8 mouse cellular contexts compared by ENCODE assay signal in the genomic region with DNA sequence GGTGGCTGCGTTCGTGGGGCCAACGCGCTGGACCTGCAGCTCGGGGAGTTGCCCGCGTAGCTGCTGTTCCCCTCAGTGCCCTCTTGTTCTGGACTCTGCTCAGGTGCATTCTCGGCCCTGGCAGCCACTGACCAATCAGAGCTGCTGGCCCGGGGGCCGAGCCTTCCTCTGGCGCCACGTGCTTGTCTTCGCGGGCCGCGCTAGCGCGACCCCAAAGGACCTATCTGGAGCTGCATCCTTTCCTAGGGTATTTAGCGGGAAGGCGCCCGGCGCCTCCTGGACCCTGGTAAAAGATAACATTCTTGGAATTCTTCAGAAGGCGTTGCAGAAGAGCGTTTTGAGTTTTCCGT. TPM values are rescaled to one million over a fixed set of nuclear protein-coding genes. Genes with fewer than 3 reads are reported as not detected.
A peak's percentile ranks its signal among the peaks of the same experiment; 100 is the strongest.
DNase-seq lines count a peak whose midpoint lies in the region; ATAC-seq and TF ChIP-seq lines count a peak whose summit lies in the region.

No protein-coding gene starts in this region.

- H3K27ac ChIP-seq in left cerebral cortex, adult 2 months, result peak overlapping the region; percentile 45; the same call in 1 of the 2 replicates
- H3K27ac ChIP-seq in hindbrain, embryonic 13.5 days, result peak overlapping the region; percentile 94
- H3K27ac ChIP-seq in limb, embryonic 11.5 days (replicated peaks; ENCODE audit: low read depth, low read length), result peak overlapping the region; percentile 75
- peak overlapping the region; percentile 78 for H3K27ac ChIP-seq in midbrain, embryonic 11.5 days (ENCODE audit: low read depth, low read length)
- H3K27ac ChIP-seq in testis, adult 2 months (ENCODE audit: control insufficient read depth, insufficient read depth, low read depth, low read length), result peak overlapping the region; percentile 43

- TF ChIP-seq POLR2A in testis, adult 2 months (IDR thresholded peaks at IDR 0.05; ENCODE audit: control insufficient read depth, low read depth, low read length), result no peak

- ATAC-seq in hindbrain, embryonic 13.5 days (ENCODE audit: low FRiP score), result peak; percentile 80
- ATAC-seq in limb, embryonic 11.5 days (ENCODE audit: insufficient number of reproducible peaks, low FRiP score, low TSS enrichment, low read depth), result peak; percentile 80
- ATAC-seq in midbrain, embryonic 11.5 days (ENCODE audit: low FRiP score), result peak; percentile 81; the same call in 1 of the 2 replicates

- no peaks in the 10 kb centered on the region for H3K36me3 ChIP-seq in hindbrain, embryonic 13.5 days
- H3K36me3 ChIP-seq in limb, embryonic 11.5 days (ENCODE audit: control insufficient read depth, insufficient read depth, low read length), result no peaks in the 10 kb centered on the region; the same call in 1 of the 2 replicates
- H3K36me3 ChIP-seq in midbrain, embryonic 11.5 days (ENCODE audit: control insufficient read depth, insufficient read depth, low read length), result no peaks in the 10 kb centered on the region
- H3K36me3 ChIP-seq in testis, adult 2 months (ENCODE audit: control insufficient read depth, insufficient read depth, low read length), result no peaks in the 10 kb centered on the region

- peak overlapping the region; percentile 91 for H3K9ac ChIP-seq in hindbrain, embryonic 13.5 days
- peak overlapping the region; percentile 83 for H3K9ac ChIP-seq in limb, embryonic 11.5 days (ENCODE audit: low read length)
- H3K9ac ChIP-seq in midbrain, embryonic 11.5 days (ENCODE audit: low read length), result peak overlapping the region; percentile 82

- intact Hi-C loops in left cerebral cortex, adult 2 months (cut with DNase I), result loop anchor here (2.0 to 5.0 kb wide), 3 partner anchors 24 to 690 kb away; no protein-coding TSS in a partner anchor

- peak; percentile 33 for TF ChIP-seq CTCF in left cerebral cortex, adult 2 months (IDR thresholded peaks at IDR 0.05)
- 0 out of 2 replicates have a peak, but pooled peaks have one; percentile 6 for TF ChIP-seq CTCF in testis, adult 2 months (IDR thresholded peaks at IDR 0.05; ENCODE audit: control insufficient read depth, insufficient read depth, insufficient replicate concordance, low read depth, low read length)

- peaks cover 15% of the 10 kb centered on the region for H3K4me1 ChIP-seq in hindbrain, embryonic 13.5 days (replicated peaks)
- 0 out of 2 replicates have a peak, but pooled peaks cover 5% of the 10 kb centered on the region for H3K4me1 ChIP-seq in limb, embryonic 11.5 days (ENCODE audit: control insufficient read depth, insufficient read depth, low read length)
- H3K4me1 ChIP-seq in midbrain, embryonic 11.5 days (ENCODE audit: control insufficient read depth, insufficient read depth, low read length), result peaks cover 4% of the 10 kb centered on the region; the same call in 1 of the 2 replicates
- peaks cover 4% of the 10 kb centered on the region; the same call in 1 of the 2 replicates for H3K4me1 ChIP-seq in testis, adult 2 months (ENCODE audit: control insufficient read depth, insufficient read depth, low read length)

- H3K9me3 ChIP-seq in hindbrain, embryonic 13.5 days, result no peaks in the 10 kb centered on the region
- no peaks in the 10 kb centered on the region for H3K9me3 ChIP-seq in limb, embryonic 11.5 days (ENCODE audit: control insufficient read depth, low read length)
- no peaks in the 10 kb centered on the region for H3K9me3 ChIP-seq in midbrain, embryonic 11.5 days (ENCODE audit: control insufficient read depth, low read length)

- H3K4me3 ChIP-seq in left cerebral cortex, adult 2 months, result peak overlapping the region; percentile 99
- H3K4me3 ChIP-seq in hindbrain, embryonic 13.5 days, result peak overlapping the region; percentile 90
- H3K4me3 ChIP-seq in limb, embryonic 11.5 days (ENCODE audit: low read depth, low read length), result peak overlapping the region; percentile 88
- peak overlapping the region; percentile 85 for H3K4me3 ChIP-seq in midbrain, embryonic 11.5 days (ENCODE audit: low read depth, low read length)
- H3K4me3 ChIP-seq in testis, adult 2 months (ENCODE audit: control insufficient read depth, low read depth, low read length), result peak overlapping the region; percentile 82

- peak in 1 of 2 experiments; percentile 65 for DNase-seq in left cerebral cortex, adult 2 months (ENCODE audit: extremely low spot score in 1 of 2, low spot score in 2 of 2)
- no peak for DNase-seq in left cerebral cortex, adult 11 months (ENCODE audit: low spot score)
- DNase-seq in cerebellum, adult 9-10 months, result peak; percentile 83
- peak; percentile 70 to 76 for DNase-seq in frontal cortex, postnatal 10 days (ENCODE audit: low spot score in 2 of 2)
- peak; percentile 83 for DNase-seq in limb, embryonic 11.5 days (ENCODE audit: low spot score)
- DNase-seq in midbrain, embryonic 11.5 days (ENCODE audit: low spot score, missing footprints), result peak; percentile 96

- peak overlapping the region; percentile 70 for H3K4me2 ChIP-seq in hindbrain, embryonic 13.5 days
- peak overlapping the region; percentile 87 for H3K4me2 ChIP-seq in limb, embryonic 11.5 days (ENCODE audit: low read depth, severe bottlenecking)
- H3K4me2 ChIP-seq in midbrain, embryonic 11.5 days, result peak overlapping the region; percentile 96

- H3K27me3 ChIP-seq in hindbrain, embryonic 13.5 days, result no peaks in the 10 kb centered on the region
- H3K27me3 ChIP-seq in limb, embryonic 11.5 days (ENCODE audit: control insufficient read depth, insufficient read depth, low read length), result no peaks in the 10 kb centered on the region
- no peaks in the 10 kb centered on the region for H3K27me3 ChIP-seq in midbrain, embryonic 11.5 days (ENCODE audit: control insufficient read depth, insufficient read depth, low read length)
- no peaks in the 10 kb centered on the region for H3K27me3 ChIP-seq in testis, adult 2 months (ENCODE audit: control insufficient read depth, insufficient read depth, low read length)

- under 1% methylated on average over 25 of the region's 25 CpGs for WGBS in hindbrain, embryonic 13.5 days
- under 1% methylated on average over 25 of the region's 25 CpGs for WGBS in limb, embryonic 11.5 days
- WGBS in midbrain, embryonic 11.5 days, result under 1% methylated on average over 25 of the region's 25 CpGs

RNA-seq across cellular contexts. Expression of gene Adk, which starts 0.4 kb away (rescaled TPM):
- total RNA-seq in left cerebral cortex, adult 2 months (2021), result 10 to 100 TPM; 59.5 to 69.6 TPM
- polyA plus RNA-seq in hindbrain, embryonic 13.5 days (2015; fragmentation: Nextera tagmentation; extraction: Ambion mirVana), result 42.2 and 42.3 TPM in 2 replicates
- polyA plus RNA-seq in limb, embryonic 11.5 days (2014; fragmentation: Nextera tagmentation; extraction: Ambion mirVana), result 146 and 149 TPM in 2 replicates
- 112 and 120 TPM in 2 replicates for polyA plus RNA-seq in midbrain, embryonic 11.5 days (2014; fragmentation: Nextera tagmentation; extraction: Ambion mirVana)
- 22.4 and 23.4 TPM in 2 replicates for polyA plus RNA-seq in testis, adult 2 months (2012; rRNA removed)

RNA-seq across cellular contexts. Expression of gene Ap3m1, which starts 0.4 kb away (rescaled TPM):
- total RNA-seq in left cerebral cortex, adult 2 months (2021), result 10 to 100 TPM; 62.5 to 64.3 TPM
- 92.4 and 94.5 TPM in 2 replicates for polyA plus RNA-seq in hindbrain, embryonic 13.5 days (2015; fragmentation: Nextera tagmentation; extraction: Ambion mirVana)
- 87.6 and 104 TPM in 2 replicates for polyA plus RNA-seq in limb, embryonic 11.5 days (2014; fragmentation: Nextera tagmentation; extraction: Ambion mirVana)
- 143 and 159 TPM in 2 replicates for polyA plus RNA-seq in midbrain, embryonic 11.5 days (2014; fragmentation: Nextera tagmentation; extraction: Ambion mirVana)
- polyA plus RNA-seq in testis, adult 2 months (2012; rRNA removed), result 25.9 and 31.6 TPM in 2 replicates

Comparison
In these comparisons a context has a peak if more than half of its experiments do, and no peak if none do; other contexts are left out.
1. H3K27ac ChIP-seq: peak in every context shown above with its lines; median percentile 94 in hindbrain, embryonic 13.5 days; 78 in midbrain, embryonic 11.5 days; 75 in limb, embryonic 11.5 days; 45 in left cerebral cortex, adult 2 months; 43 in testis, adult 2 months.